Mouse (Mus musculus) bone marrow, adult 2 months (tissue): Measurements from ENCODE around the gene E130218I03Rik. TPM values are rescaled to one million over a fixed set of nuclear protein-coding genes. Genes with fewer than 3 reads are reported as not detected.
A peak's percentile ranks its signal among the peaks of the same experiment; 100 is the strongest.

Source experiments
- H3K27ac ChIP-seq: fragments of 200-500 bp; 2 replicates; pipeline ENCODE4 v1.5.1; 2012; ENCODE audit warnings: low read depth, mild to moderate bottlenecking, control low read depth, inconsistent platforms, low read length; ENCODE audit not compliant: control insufficient read depth, poor library complexity, insufficient read depth
- H3K4me1 ChIP-seq: fragments of 200-500 bp; 2 replicates; pipeline ENCODE4 v1.6.1; 2011; ENCODE audit warnings: low read length; ENCODE audit not compliant: control insufficient read depth, insufficient read depth
- H3K4me3 ChIP-seq: fragments of 200-500 bp; replicated peaks from 2 replicates; pipeline ENCODE3; 2011; ENCODE audit warnings: mild to moderate bottlenecking, low read depth, low read length, control low read depth; ENCODE audit not compliant: control insufficient read depth
- CTCF ChIP-seq: fragments of 200-500 bp; IDR thresholded peaks from 2 replicates; pipeline ENCODE4 v1.5.1; 2011; ENCODE audit warnings: low read length, control low read depth; ENCODE audit not compliant: control insufficient read depth, insufficient read depth
- POLR2A ChIP-seq: fragments of 200-500 bp; IDR thresholded peaks from 2 replicates; pipeline ENCODE4 v1.6.1; 2011; ENCODE audit warnings: low read depth, mild to moderate bottlenecking, control low read depth, low read length, borderline replicate concordance; ENCODE audit not compliant: control insufficient read depth
- WGBS: fragments of 180-500 bp; shearing (Covaris S2); methylation state at CpG from one replicate; pipeline ENCODE4 v1.1.7; 2018; 5-methylcytosine and 5-hydroxymethylcytosine counted together
- polyA plus RNA-seq: library from polyadenylated mRNA; stranded (reverse); fragments of >200 nt; gene quantifications from 2 replicates; pipeline ENCODE4 v1.2.4, GENCODE M21; 2011; ENCODE audit warnings: low replicate concordance; ENCODE audit not compliant: missing spikeins, insufficient read depth, insufficient read length

E130218I03Rik gene
- polyA plus RNA-seq: not detected in 2 replicates

- WGBS: 87% methylated on average over 17 of the region's 17 CpGs
- Histone ChIP-seq H3K4me3 (no peak within 1 kb of the TSS), H3K4me1 (peaks cover 3% of the 10 kb centered on the region; the same call in 1 of the 2 replicates), H3K27ac (no peak within 1 kb of the TSS; the same call in 1 of the 2 replicates)
- TF ChIP-seq POLR2A (no peak), CTCF (no peak)
Measured at GRCm38 (mm10) chr4:134243516-134244250, at the start of gene E130218I03Rik. TSS of gene E130218I03Rik (plus strand) at chr4:134243662.

- no peak overlapping the region for H3K4me3 ChIP-seq
- 66% methylated on average over 2 of the region's 2 CpGs for WGBS
Measured at GRCm38 (mm10) chr4:134199371-134199770, 44.1 kb upstream of the E130218I03Rik start.

GRCm38 (mm10) chr4:134202904-134203303 is 40.6 kb upstream of the E130218I03Rik start, which contains the start of gene Gm7534:
TSS of gene Gm7534 (minus strand) at chr4:134203004.
- WGBS: 85% methylated on average over 4 of the region's 4 CpGs
- no peaks in the 10 kb centered on the region for H3K4me1 ChIP-seq

More at GRCm38 (mm10) chr4:134199371-134199770, 44.1 kb upstream of the E130218I03Rik start:
- H3K4me1 ChIP-seq: no peaks in the 10 kb centered on the region
- TF ChIP-seq POLR2A: no peak
- TF ChIP-seq CTCF: no peak
- H3K27ac ChIP-seq: no peak overlapping the region

GRCm38 (mm10) chr4:134203340-134203896 is 40.0 kb upstream of the E130218I03Rik start:
- WGBS: 51% methylated on average over 17 of the region's 17 CpGs
- TF ChIP-seq CTCF (no peak), POLR2A (no peak)
- Histone ChIP-seq H3K27ac (no peak overlapping the region), H3K4me1 (no peaks in the 10 kb centered on the region), H3K4me3 (no peak overlapping the region)

More at GRCm38 (mm10) chr4:134202904-134203303, 40.6 kb upstream of the E130218I03Rik start, which contains the start of gene Gm7534:
- H3K4me3 ChIP-seq: no peak within 1 kb of the TSS
- no peak within 1 kb of the TSS for H3K27ac ChIP-seq
- TF ChIP-seq POLR2A (no peak), CTCF (no peak)

- TF ChIP-seq CTCF: no peak
- TF ChIP-seq POLR2A: no peak
- H3K4me1 ChIP-seq: no peaks in the 10 kb centered on the region
- no peak overlapping the region for H3K27ac ChIP-seq
- WGBS: 48% methylated on average over 6 of the region's 6 CpGs
- no peak overlapping the region for H3K4me3 ChIP-seq
Measured at GRCm38 (mm10) chr4:134206488-134207053, 36.9 kb upstream of the E130218I03Rik start.

- Histone ChIP-seq H3K4me1 (no peaks in the 10 kb centered on the region), H3K27ac (no peak overlapping the region), H3K4me3 (no peak overlapping the region)
- 69% methylated on average over 11 of the region's 11 CpGs for WGBS
- no peak for TF ChIP-seq CTCF
- no peak for TF ChIP-seq POLR2A
Measured at GRCm38 (mm10) chr4:134222793-134223600, 20.5 kb upstream of the E130218I03Rik start.

- TF ChIP-seq POLR2A (no peak), CTCF (0 out of 2 replicates have a peak, but pooled peaks have one; percentile 5)
- Histone ChIP-seq H3K27ac (no peak within 1 kb of the TSS), H3K4me3 (no peak within 1 kb of the TSS), H3K4me1 (no peaks in the 10 kb centered on the region)
- 75% methylated on average over 8 of the region's 8 CpGs for WGBS
Measured at GRCm38 (mm10) chr4:134227194-134227593, 16.3 kb upstream of the E130218I03Rik start, which contains the start of gene Catsper4. TSS of gene Catsper4 (minus strand) at chr4:134227383.

GRCm38 (mm10) chr4:134230431-134230830 is 13.0 kb upstream of the E130218I03Rik start:
- H3K4me3 ChIP-seq: no peak overlapping the region
- H3K27ac ChIP-seq: no peak overlapping the region
- no peaks in the 10 kb centered on the region for H3K4me1 ChIP-seq
- WGBS: 61% methylated on average over 8 of the region's 8 CpGs
- TF ChIP-seq CTCF: no peak
